Mouse (Mus musculus) inflammation-experienced regulatory T-cells, adult 16 weeks (primary cell): ENCODE measurements around the gene A430089I19Rik. TPM values are rescaled to one million over a fixed set of nuclear protein-coding genes. Genes with fewer than 3 reads are reported as not detected.

Experiments
- polyA plus RNA-seq: library from polyadenylated mRNA; unstranded; fragments of 100-300 nt; shearing (Covaris generic); gene quantifications from one replicate; pipeline ENCODE4 v1.2.1, GENCODE M21; 2017

Gene A430089I19Rik
- not detected for polyA plus RNA-seq

DNA sequence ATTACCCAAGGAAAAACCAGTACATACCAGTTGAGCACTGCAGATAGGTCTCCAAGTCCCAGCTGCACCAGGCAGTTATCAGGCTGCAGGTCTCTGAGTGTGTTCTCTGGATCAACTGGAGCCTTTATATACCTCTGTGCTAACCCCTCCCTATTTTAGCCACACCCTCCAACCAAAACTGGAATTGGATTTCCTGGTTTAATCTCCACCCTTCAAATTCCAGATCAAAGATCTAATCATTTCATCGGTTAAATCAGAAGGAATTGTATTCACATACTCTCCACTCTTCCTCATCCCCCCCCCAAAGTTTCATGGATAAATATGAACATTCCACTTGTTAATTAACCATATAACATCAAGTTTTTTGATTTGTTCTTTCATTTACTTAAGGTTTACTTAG is at the start of gene A430089I19Rik:
Gene A430089I19Rik, minus strand, starts transcription at position 101 of the 400 bp plus-strand sequence.

DNA sequence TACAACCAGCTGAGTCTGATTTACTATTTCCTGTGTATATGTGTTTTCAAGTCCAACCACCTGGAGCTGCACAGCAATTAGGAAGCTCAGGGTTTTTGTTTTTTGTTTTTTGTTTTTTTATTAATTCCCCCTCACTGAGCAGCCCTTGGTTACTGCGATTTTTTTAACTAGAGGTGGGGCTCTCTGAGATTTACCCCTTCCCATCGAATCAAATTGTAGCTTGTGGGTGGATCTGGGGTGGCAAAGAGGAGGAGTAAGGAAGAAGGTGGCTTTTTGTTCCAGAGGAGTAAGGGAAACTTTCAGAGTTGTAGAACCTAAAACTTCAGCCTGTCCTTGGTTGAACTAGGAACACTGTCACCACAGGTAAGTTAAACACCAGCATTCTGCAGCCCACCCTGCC is 32.9 kb upstream of the A430089I19Rik start, which contains the start of gene AA792892:
Gene AA792892, plus strand, starts transcription at position 301 of the 400 bp plus-strand sequence.

GRCm38 (mm10) chr5:94314135-94314534 is 7.5 kb upstream of the A430089I19Rik start, which contains the start of gene Gm6502:
Gene Gm6502, plus strand, starts transcription at chr5:94314435.

Other genes starting within 250 kb of the A430089I19Rik start
- not detected for gene BC061212, start 236.3 kb downstream of the A430089I19Rik start, polyA plus RNA-seq
- not detected for gene Gm6351, start 230.4 kb downstream of the A430089I19Rik start, polyA plus RNA-seq
- gene Gm3106, start 88.8 kb downstream of the A430089I19Rik start, polyA plus RNA-seq: not detected
- gene Gm6502, start 7.6 kb upstream of the A430089I19Rik start, polyA plus RNA-seq: not detected
- gene AA792892, start 33.0 kb upstream of the A430089I19Rik start, polyA plus RNA-seq: not detected
- not detected for gene Gm7682, start 139.0 kb upstream of the A430089I19Rik start, polyA plus RNA-seq
- gene Gm3139, start 219.5 kb upstream of the A430089I19Rik start, polyA plus RNA-seq: not detected